Mouse (Mus musculus) forebrain, postnatal 0 days (tissue): ENCODE results near the gene Snta1. TPM values are rescaled to one million over a fixed set of nuclear protein-coding genes. Genes with fewer than 3 reads are reported as not detected.

Experiments used
- ATAC-seq: fragments of 200-750 bp; cut with Nextera tagmentation; 2 replicates; pipeline ENCODE4 v1.8.0; 2017; ENCODE audit warnings: mild to moderate bottlenecking, moderate library complexity
- DNase-seq: peaks from one replicate; pipeline ENCODE4 v3.0.0-alpha.2; 2015
- H3K27ac ChIP-seq: fragments of 300-500 bp; sonication (generic); 2 replicates; pipeline ENCODE4 v1.5.1; 2014; ENCODE audit warnings: low read depth, mild to moderate bottlenecking, antibody characterized with exemption, low read length, moderate library complexity, mixed read lengths
- H3K27me3 ChIP-seq: fragments of 300-500 bp; sonication (generic); 2 replicates; pipeline ENCODE4 v1.6.1; 2014; ENCODE audit warnings: mild to moderate bottlenecking, low read length, mixed read lengths; ENCODE audit not compliant: insufficient read depth
- H3K36me3 ChIP-seq: fragments of 300-500 bp; sonication (generic); 2 replicates; pipeline ENCODE4 v1.6.1; 2014; ENCODE audit warnings: mild to moderate bottlenecking, moderate library complexity; ENCODE audit not compliant: insufficient read depth
- H3K4me1 ChIP-seq: fragments of 300-500 bp; sonication (generic); 2 replicates; pipeline ENCODE4 v1.6.1; 2014; ENCODE audit warnings: antibody characterized with exemption; ENCODE audit not compliant: insufficient read depth
- H3K4me2 ChIP-seq: fragments of 300-500 bp; sonication (generic); 2 replicates; pipeline ENCODE4 v1.6.1; 2014; ENCODE audit warnings: low read depth, mild to moderate bottlenecking, moderate library complexity
- H3K4me3 ChIP-seq: fragments of 300-500 bp; sonication (generic); 2 replicates; pipeline ENCODE4 v1.5.1; 2014; ENCODE audit warnings: low read depth, low read length, mixed read lengths
- H3K9ac ChIP-seq: fragments of 300-500 bp; sonication (generic); 2 replicates; pipeline ENCODE4 v1.6.1; 2014; ENCODE audit warnings: mild to moderate bottlenecking
- H3K9me3 ChIP-seq: fragments of 300-500 bp; sonication (generic); 2 replicates; pipeline ENCODE4 v1.6.1; 2016; ENCODE audit warnings: low read length
- CTCF ChIP-seq: sonication (generic); IDR thresholded peaks from 2 replicates; pipeline ENCODE4 v1.5.1; 2016; ENCODE audit warnings: antibody characterized with exemption, control low read depth, low read depth
- WGBS: fragments of 180-500 bp; shearing (Covaris S2); extraction: QIAGEN DNeasy Blood & Tissue Kit; methylation state at CpG from one replicate; pipeline ENCODE4 v1.1.7; 2014; 5-methylcytosine and 5-hydroxymethylcytosine counted together
- polyA plus RNA-seq: library from polyadenylated mRNA; unstranded; fragments of >200 nt; fragmentation: Nextera tagmentation; extraction: Ambion mirVana; gene quantifications from 2 replicates; pipeline ENCODE4 v1.2.1, GENCODE M21; 2015
- total RNA-seq: library from RNA; depleted of rRNA; stranded (reverse); fragments of >200 nt; gene quantifications from 2 replicates; pipeline ENCODE4 v1.2.3, GENCODE M21; 2014

Gene Snta1
- total and polyA plus RNA-seq, 2 experiments from 2014 or later = 15.8 to 25.3 TPM

DNA sequence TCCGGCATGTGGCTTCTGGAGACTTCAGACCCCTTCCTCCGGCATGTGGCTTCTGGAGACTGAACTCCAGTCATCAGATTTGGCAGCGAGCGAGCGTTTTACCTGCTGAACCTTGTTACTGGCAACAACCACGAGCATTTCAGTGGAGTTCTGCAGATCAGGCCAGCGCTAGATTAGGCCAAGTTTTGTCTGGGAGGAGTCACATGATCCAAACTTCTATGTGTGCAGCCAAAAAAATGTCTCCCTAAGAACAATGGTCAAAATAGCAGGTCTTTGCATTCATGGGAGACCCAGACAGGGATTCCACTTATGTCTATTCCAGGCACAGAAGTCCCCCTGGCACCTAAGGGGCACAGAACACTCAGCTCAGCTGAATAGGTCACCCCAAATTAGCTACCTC is 9.6 kb downstream of the Snta1 start:
- ATAC-seq = no peak
- TF ChIP-seq CTCF = no peak

DNA sequence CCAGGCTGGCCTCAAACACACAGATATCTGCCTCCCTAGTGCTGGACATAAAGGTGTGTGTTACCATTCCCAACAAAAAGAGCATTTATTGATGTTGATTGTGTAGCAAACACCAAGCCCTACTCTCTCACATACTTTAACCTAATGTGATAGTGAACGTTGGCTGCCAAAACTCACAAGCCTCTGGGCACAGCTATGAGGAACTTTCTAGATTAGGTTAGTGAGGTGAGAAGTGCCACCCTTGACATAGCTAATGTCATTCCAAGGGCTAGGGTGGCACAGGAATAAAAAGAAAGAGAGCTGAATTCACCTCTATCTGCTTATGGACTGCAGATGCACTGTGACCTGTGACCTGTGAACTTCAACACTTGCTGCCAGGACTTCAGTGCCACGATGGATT is 11.4 kb downstream of the Snta1 start:
- H3K9ac ChIP-seq = no peak overlapping the region
- no peak for DNase-seq
- H3K27ac ChIP-seq = no peak overlapping the region
- TF ChIP-seq CTCF = no peak
- no peak for ATAC-seq
- H3K4me1 ChIP-seq = no peaks in the 10 kb centered on the region
- no peaks in the 10 kb centered on the region for H3K27me3 ChIP-seq
- 87% methylated on average over 2 of the region's 2 CpGs for WGBS
- H3K4me3 ChIP-seq = no peak overlapping the region
- H3K9me3 ChIP-seq = no peaks in the 10 kb centered on the region
- no peak overlapping the region for H3K4me2 ChIP-seq
- H3K36me3 ChIP-seq = no peaks in the 10 kb centered on the region

More for the DNA sequence above, 9.6 kb downstream of the Snta1 start:
- Histone ChIP-seq H3K36me3 (no peaks in the 10 kb centered on the region), H3K4me2 (no peak overlapping the region), H3K27me3 (no peaks in the 10 kb centered on the region), H3K4me3 (no peak overlapping the region), H3K4me1 (no peaks in the 10 kb centered on the region), H3K9ac (no peak overlapping the region), H3K9me3 (no peaks in the 10 kb centered on the region), H3K27ac (no peak overlapping the region)
- 59% methylated on average over 7 of the region's 7 CpGs for WGBS
- no peak for DNase-seq

DNA sequence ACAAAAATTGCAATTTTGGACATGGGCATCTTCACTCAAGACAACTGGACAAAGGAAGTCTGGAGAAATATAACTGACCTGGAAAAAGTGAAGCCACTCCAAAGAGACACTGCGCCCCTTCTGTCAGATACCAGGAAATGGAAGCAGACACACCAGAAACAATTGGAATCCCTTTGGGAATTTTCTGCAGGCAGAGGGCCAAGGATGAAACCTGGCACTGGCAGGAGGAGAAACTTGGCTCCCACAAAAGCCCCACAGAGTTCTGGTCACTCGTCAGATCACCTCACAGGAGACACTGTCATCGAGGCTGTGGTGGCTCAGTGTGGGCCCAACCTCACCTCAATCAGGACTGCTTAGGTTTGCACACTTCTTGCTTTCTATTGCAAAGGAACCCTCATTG is 13.3 kb downstream of the Snta1 start:
- no peaks in the 10 kb centered on the region for H3K36me3 ChIP-seq
- no peak overlapping the region for H3K4me2 ChIP-seq
- no peak for TF ChIP-seq CTCF
- no peak overlapping the region for H3K9ac ChIP-seq
- H3K4me1 ChIP-seq = no peaks in the 10 kb centered on the region
- DNase-seq (no peak), ATAC-seq (no peak)
- no peaks in the 10 kb centered on the region for H3K9me3 ChIP-seq
- no peak overlapping the region for H3K4me3 ChIP-seq
- H3K27me3 ChIP-seq = no peaks in the 10 kb centered on the region
- no peak overlapping the region for H3K27ac ChIP-seq
- WGBS = 73% methylated on average over 3 of the region's 3 CpGs

DNA sequence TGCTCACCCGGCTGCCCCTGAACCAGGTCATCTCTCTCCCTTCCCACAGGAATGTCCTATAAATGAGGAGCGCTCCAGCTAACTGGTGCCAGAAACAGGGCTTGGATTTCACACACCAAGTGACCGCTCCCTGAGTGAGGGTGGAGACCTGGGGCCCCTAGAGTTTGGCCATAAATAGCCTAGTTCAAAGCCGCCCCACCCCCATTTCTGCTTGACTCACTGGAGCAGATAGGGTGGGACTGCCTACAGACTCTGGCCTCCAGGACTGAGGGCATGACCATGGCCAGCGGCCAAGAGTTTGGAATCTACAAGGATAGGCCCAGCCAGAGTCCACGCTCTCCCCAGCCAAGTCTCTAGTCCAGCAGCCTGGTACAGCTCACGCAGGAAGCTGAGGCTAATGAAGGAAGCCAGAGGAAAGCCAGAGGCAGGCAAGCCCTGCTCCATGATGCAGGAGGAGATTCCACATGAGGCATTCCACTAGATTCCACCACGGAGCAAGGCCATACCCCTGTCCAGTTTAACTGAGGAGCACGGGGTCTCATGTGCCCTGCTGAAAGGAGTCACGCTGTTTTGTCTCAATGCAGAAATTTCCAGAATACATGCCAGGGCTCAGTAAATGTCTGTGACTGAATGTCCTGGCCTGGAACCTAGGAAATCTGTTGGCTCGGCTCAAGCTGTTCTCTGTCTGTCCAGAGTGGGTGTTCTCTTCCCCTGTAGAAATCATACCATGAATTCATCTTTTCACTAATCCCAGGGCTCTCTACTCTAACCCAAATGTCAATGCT is 17.5 kb downstream of the Snta1 start:
- Histone ChIP-seq H3K27me3 (no peaks in the 10 kb centered on the region), H3K36me3 (no peaks in the 10 kb centered on the region), H3K4me1 (no peaks in the 10 kb centered on the region), H3K9me3 (no peaks in the 10 kb centered on the region), H3K27ac (0 out of 2 replicates have a peak overlapping the region, but pooled peaks have one; percentile 21), H3K9ac (no peak overlapping the region), H3K4me2 (no peak overlapping the region), H3K4me3 (no peak overlapping the region)
- ATAC-seq = no peak
- TF ChIP-seq CTCF = no peak
- WGBS = 79% methylated on average over 11 of the region's 11 CpGs
- DNase-seq = no peak

DNA sequence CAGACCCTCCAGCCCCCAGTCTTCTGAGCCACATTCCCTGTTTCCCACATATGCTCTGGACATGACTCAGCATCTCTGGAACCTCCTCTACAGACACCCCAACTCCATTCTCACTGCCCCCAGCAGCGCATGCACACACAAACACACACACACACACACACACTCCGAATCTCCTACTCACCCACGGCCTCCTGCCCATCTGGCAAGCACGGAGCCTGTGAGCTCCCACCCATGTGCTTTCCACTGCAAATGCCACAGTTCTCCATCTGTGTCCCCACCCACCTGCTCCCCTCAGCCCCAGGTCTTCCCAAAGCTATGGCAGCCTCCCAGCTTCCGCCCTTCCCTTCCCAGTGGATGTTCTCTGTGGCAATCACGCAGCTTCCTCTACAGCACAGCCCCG is 28.8 kb downstream of the Snta1 start:
- WGBS = 80% methylated on average over 7 of the region's 7 CpGs
- Histone ChIP-seq H3K4me1 (no peaks in the 10 kb centered on the region), H3K4me3 (no peak overlapping the region), H3K9me3 (no peaks in the 10 kb centered on the region), H3K27me3 (no peaks in the 10 kb centered on the region), H3K9ac (no peak overlapping the region), H3K27ac (no peak overlapping the region), H3K36me3 (0 out of 2 replicates have a peak, but pooled peaks cover 15% of the 10 kb centered on the region), H3K4me2 (no peak overlapping the region)
- DNase-seq (no peak), ATAC-seq (no peak)
- TF ChIP-seq CTCF = no peak

DNA sequence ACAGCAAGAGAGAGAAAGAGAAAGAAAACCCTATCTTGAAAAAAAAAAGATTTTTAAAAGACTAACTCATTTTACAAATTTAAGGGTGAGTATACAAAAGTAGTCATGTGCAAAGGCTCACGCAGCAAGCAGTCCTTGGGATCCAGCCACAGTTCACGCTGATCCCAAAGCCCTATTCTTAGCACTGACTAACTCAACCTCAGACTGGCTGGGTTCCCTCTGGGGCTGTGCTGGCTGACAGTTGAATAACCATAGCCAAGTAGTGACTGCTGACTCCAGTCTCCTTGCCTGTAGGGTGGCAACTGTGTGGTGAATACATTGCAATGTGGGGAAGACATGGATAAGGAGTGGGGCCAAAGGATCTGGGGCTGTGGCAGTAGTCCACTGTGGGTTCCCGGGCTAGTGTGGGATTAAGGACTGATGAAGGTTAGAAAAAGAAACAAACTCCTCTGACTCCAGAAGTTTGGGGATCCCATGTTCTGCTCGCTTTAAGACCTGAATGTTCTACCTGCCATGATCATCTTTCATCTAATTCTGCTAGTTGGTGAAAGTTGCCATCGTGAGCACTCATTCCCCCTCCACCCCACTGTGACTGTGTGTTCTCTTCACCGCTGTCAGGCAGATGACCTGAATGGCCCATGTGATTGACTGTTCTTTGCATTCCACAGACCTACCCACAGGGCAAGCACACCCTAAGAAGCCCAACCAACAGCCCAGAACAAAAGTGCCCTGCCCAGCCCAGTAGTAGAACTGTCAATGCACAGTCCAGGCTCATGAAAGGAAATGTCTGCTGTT is 32.9 kb downstream of the Snta1 start:
- no peak for ATAC-seq
- Histone ChIP-seq H3K9me3 (no peaks in the 10 kb centered on the region), H3K27me3 (no peaks in the 10 kb centered on the region), H3K36me3 (0 out of 2 replicates have a peak, but pooled peaks cover 14% of the 10 kb centered on the region), H3K4me1 (no peaks in the 10 kb centered on the region), H3K4me2 (no peak overlapping the region), H3K4me3 (no peak overlapping the region), H3K27ac (no peak overlapping the region), H3K9ac (no peak overlapping the region)
- no peak for DNase-seq
- 80% methylated on average over 6 of the region's 6 CpGs for WGBS
- TF ChIP-seq CTCF = no peak

DNA sequence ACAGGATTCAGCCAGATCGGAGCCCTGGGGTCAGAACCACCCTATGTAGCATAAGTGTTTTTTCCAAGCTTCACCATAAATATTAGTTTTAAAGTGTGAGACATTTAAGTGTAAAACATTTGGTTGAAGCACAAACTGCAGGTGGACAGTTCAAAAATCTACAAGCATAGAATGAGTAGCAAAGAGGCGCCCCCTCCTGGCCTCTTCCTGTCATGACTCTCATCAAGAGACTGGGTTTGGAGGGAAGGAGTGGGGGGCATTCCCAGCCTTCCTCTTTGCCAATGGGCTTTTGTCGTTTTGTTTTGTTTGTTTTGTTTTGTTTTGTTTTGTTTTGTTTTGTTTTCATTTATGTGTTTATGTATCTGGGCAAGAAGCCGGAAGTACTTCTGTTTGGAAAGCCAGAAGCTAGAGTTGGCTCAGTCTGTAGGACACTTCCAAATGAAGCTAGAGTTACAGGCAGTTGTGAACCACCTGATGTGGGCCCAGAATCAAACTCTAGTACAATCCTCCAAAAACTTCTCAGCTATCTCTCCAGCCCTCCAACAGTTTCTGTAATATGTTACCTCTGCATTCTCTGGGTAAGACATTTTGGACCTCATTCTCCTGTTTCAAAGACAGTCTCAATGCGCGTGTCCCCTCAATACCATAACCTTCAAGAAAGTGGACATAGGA is 33.8 kb downstream of the Snta1 start:
- no peak for ATAC-seq

More for the DNA sequence above, 33.8 kb downstream of the Snta1 start:
- DNase-seq = peak; percentile 73
- Histone ChIP-seq H3K9ac (no peak overlapping the region), H3K4me3 (no peak overlapping the region), H3K4me1 (no peaks in the 10 kb centered on the region), H3K36me3 (0 out of 2 replicates have a peak, but pooled peaks cover 15% of the 10 kb centered on the region), H3K4me2 (no peak overlapping the region), H3K9me3 (no peaks in the 10 kb centered on the region), H3K27ac (no peak overlapping the region), H3K27me3 (no peaks in the 10 kb centered on the region)
- WGBS = 59% methylated on average over 6 of the region's 6 CpGs
- peak; percentile 75 for TF ChIP-seq CTCF
